In genomic region chr1:172082101-172082898, GRCm38 (mm10) we compare ENCODE assay signal across 8 mouse cellular contexts. TPM values are rescaled to one million over a fixed set of nuclear protein-coding genes. Genes with fewer than 3 reads are reported as not detected.
DNase-seq lines count a peak whose midpoint lies in the region; ATAC-seq and TF ChIP-seq lines count a peak whose summit lies in the region.

Gene Copa (plus strand): TSS chr1:172082529.
Gene Ncstn (minus strand): TSS chr1:172082795.

- in situ Hi-C loops in Patski (cut with MboI; ENCODE audit: low pct_unique_long_range_greater_than_20kb), result no loop called here

- POLR2A ChIA-PET in Patski (lab: Charles Lee), result interaction anchor here (0.9 to 1.0 kb wide), 2 partner anchors 12 to 21 kb away, joined by 3 to 4 read pairs; no protein-coding TSS in a partner anchor

- peak; percentile 96 for ATAC-seq in Patski
- peak; percentile 98 for ATAC-seq in hindbrain, embryonic 13.5 days (ENCODE audit: low FRiP score)

- no peaks in the 10 kb centered on the region for H3K9me3 ChIP-seq in hindbrain, embryonic 13.5 days

- H3K27ac ChIP-seq in hindbrain, embryonic 13.5 days, result peak within 1 kb of the TSS; percentile 92

- CTCF ChIA-PET in Patski (lab: Charles Lee), result interaction anchor here (0.8 to 3.4 kb wide), 5 partner anchors 17 to 70 kb away, joined by 3 to 15 read pairs (median 3); no protein-coding TSS in a partner anchor

- under 1% methylated on average over 40 of the region's 40 CpGs for WGBS in hindbrain, embryonic 13.5 days

- peak; percentile 64 for DNase-seq in Patski (ENCODE audit: low read depth, low spot score)
- peak; percentile 93 to 95 for DNase-seq in cerebellum, postnatal 14 days
- peak; percentile 87 to 88 for DNase-seq in frontal cortex, postnatal 14 days (ENCODE audit: low spot score in 2 of 2)
- peak; percentile 80 to 89 for DNase-seq in layer of hippocampus, postnatal 25 days (ENCODE audit: extremely low spot score in 1 of 2, low spot score in 1 of 2)
- peak; percentile 96 for DNase-seq in lung, postnatal 25 days (ENCODE audit: low spot score)
- peak; percentile 98 for DNase-seq in retina, embryonic 14.5 days (ENCODE audit: low spot score)
- peak; percentile 89 for DNase-seq in thymus, postnatal 4 days

- no peaks in the 10 kb centered on the region for H3K27me3 ChIP-seq in Patski
- no peaks in the 10 kb centered on the region for H3K27me3 ChIP-seq in hindbrain, embryonic 13.5 days

- peak within 1 kb of the TSS; percentile 94 for H3K9ac ChIP-seq in hindbrain, embryonic 13.5 days

- peaks cover 27% of the 10 kb centered on the region for H3K36me3 ChIP-seq in hindbrain, embryonic 13.5 days

- peak within 1 kb of the TSS; percentile 92 for H3K4me3 ChIP-seq in hindbrain, embryonic 13.5 days

- peak within 1 kb of the TSS; percentile 77 for H3K4me2 ChIP-seq in hindbrain, embryonic 13.5 days

- TF ChIP-seq CTCF in Patski (IDR thresholded peaks at IDR 0.05), result no peak

- H3K4me1 ChIP-seq in hindbrain, embryonic 13.5 days (replicated peaks), result peaks cover 28% of the 10 kb centered on the region

RNA-seq across cellular contexts. Expression of gene Copa, which starts in this region (rescaled TPM):
- polyA plus RNA-seq in Patski (2021), result 181 TPM
- 186 and 190 TPM in 2 replicates for polyA plus RNA-seq in hindbrain, embryonic 13.5 days (2015; fragmentation: Nextera tagmentation; extraction: Ambion mirVana)
- 100 to 1,000 TPM; 148 to 149 TPM for total RNA-seq in layer of hippocampus, postnatal 25 days (2021)

RNA-seq across cellular contexts. Expression of gene Ncstn, which starts in this region (rescaled TPM):
- polyA plus RNA-seq in Patski (2021), result 144 TPM
- 118 and 128 TPM in 2 replicates for polyA plus RNA-seq in hindbrain, embryonic 13.5 days (2015; fragmentation: Nextera tagmentation; extraction: Ambion mirVana)
- total RNA-seq in layer of hippocampus, postnatal 25 days (2021), result 10 to 100 TPM; 59.5 to 63.2 TPM

Comparison
In these comparisons a context has a peak if more than half of its experiments do, and no peak if none do; other contexts are left out.
1. Peak in every context shown above with its lines: DNase-seq, ATAC-seq, H3K4me3 ChIP-seq and H3K27ac ChIP-seq.